Mouse (Mus musculus) megakaryocyte, embryonic 14.5 days (primary cell): ENCODE data around the gene Cd200r1.

Source experiments
- FLI1 ChIP-seq: IDR thresholded peaks from 2 replicates; pipeline ENCODE4 v1.6.1; 2012; ENCODE audit warnings: low read length, inconsistent platforms, mixed read lengths
- GATA1 ChIP-seq: IDR thresholded peaks from 3 replicates; pipeline ENCODE4 v1.6.1; 2012; ENCODE audit warnings: mixed read lengths, low read length, inconsistent platforms, borderline replicate concordance

GRCm38 (mm10) chr16:44818010-44818409 lies 52.5 kb downstream of the Cd200r1 start:
- no peak for TF ChIP-seq GATA1
- TF ChIP-seq FLI1 = no peak
